20 mouse cellular contexts compared by ENCODE assay signal in genomic region chr11:25045339-25045738, GRCm38 (mm10).
DNase-seq lines count a peak whose midpoint lies in the region; ATAC-seq and TF ChIP-seq lines count a peak whose summit lies in the region.
"Had no signal": no experiment of that assay in that cellular context is flagged by ENCODE, and none has a peak within 500 bp of the region (broad histone marks: within the 10 kb centered on the region; RNA-seq: fewer than 3 reads in every experiment).

No protein-coding gene starts in this region.

- WGBS in midbrain, embryonic 13.5 days = 21% methylated on average over 3 of the region's 3 CpGs

- DNase-seq in embryo, embryonic 11 days = peak; percentile 31
- no peak for DNase-seq in embryo, embryonic 10 days (ENCODE audit: low spot score)
- DNase-seq in retina, postnatal 1 day = peak; percentile 18
- DNase-seq in retina, embryonic 14.5 days (ENCODE audit: low spot score) = no peak
- no peak for DNase-seq in layer of hippocampus, postnatal 10 days (ENCODE audit: low spot score in 2 of 2)
- DNase-seq in layer of hippocampus, adult 2 months (ENCODE audit: low spot score in 2 of 2) = no peak
- DNase-seq: adrenal gland, postnatal 14 days; cerebellum, adult 9-11 months; gastrocnemius, postnatal 14 days; heart, adult 11 months; kidney, adult 2 months; lung, adult 18-20 months; thymus, adult 18-20 months; thymus, postnatal 36 days had no signal

- ATAC-seq in midbrain, embryonic 13.5 days = peak; percentile 65
- ATAC-seq: liver, embryonic 12.5 days had no signal

- no peaks in the 10 kb centered on the region for H3K9me3 ChIP-seq in midbrain, embryonic 13.5 days
- H3K9me3 ChIP-seq: embryonic facial prominence, embryonic 15.5 days; heart, embryonic 13.5 days; limb, embryonic 13.5 days; liver, embryonic 12.5 days; neural tube, embryonic 15.5 days had no signal

- H3K4me3 ChIP-seq in midbrain, embryonic 13.5 days (replicated peaks) = no peak overlapping the region
- H3K4me3 ChIP-seq in layer of hippocampus, adult 2 months = no peak overlapping the region
- H3K4me3 ChIP-seq: embryonic facial prominence, embryonic 15.5 days; heart, embryonic 13.5 days; limb, embryonic 13.5 days; liver, embryonic 12.5 days; neural tube, embryonic 15.5 days had no signal

- peaks cover 4% of the 10 kb centered on the region; the same call in 1 of the 2 replicates for H3K4me1 ChIP-seq in midbrain, embryonic 13.5 days (replicated peaks)
- H3K4me1 ChIP-seq: embryonic facial prominence, embryonic 15.5 days; liver, embryonic 12.5 days; neural tube, embryonic 15.5 days had no signal

- H3K36me3 ChIP-seq in midbrain, embryonic 13.5 days = no peaks in the 10 kb centered on the region
- H3K36me3 ChIP-seq: embryonic facial prominence, embryonic 15.5 days; heart, embryonic 13.5 days; limb, embryonic 13.5 days; liver, embryonic 12.5 days; neural tube, embryonic 15.5 days had no signal

- no peak overlapping the region for H3K4me2 ChIP-seq in midbrain, embryonic 13.5 days (replicated peaks)
- H3K4me2 ChIP-seq: embryonic facial prominence, embryonic 15.5 days; heart, embryonic 13.5 days; limb, embryonic 13.5 days; liver, embryonic 12.5 days; neural tube, embryonic 15.5 days had no signal

- H3K9ac ChIP-seq in midbrain, embryonic 13.5 days (replicated peaks) = no peak overlapping the region
- H3K9ac ChIP-seq: embryonic facial prominence, embryonic 15.5 days; heart, embryonic 13.5 days; limb, embryonic 13.5 days; liver, embryonic 12.5 days; neural tube, embryonic 15.5 days had no signal

- no peak for TF ChIP-seq CTCF in layer of hippocampus, adult 2 months (conservative IDR thresholded peaks at IDR 0.05)

- no peaks in the 10 kb centered on the region for H3K27me3 ChIP-seq in midbrain, embryonic 13.5 days
- H3K27me3 ChIP-seq: embryonic facial prominence, embryonic 15.5 days; heart, embryonic 13.5 days; limb, embryonic 13.5 days; liver, embryonic 12.5 days; neural tube, embryonic 15.5 days had no signal

- H3K27ac ChIP-seq in midbrain, embryonic 13.5 days = no peak overlapping the region
- H3K27ac ChIP-seq in layer of hippocampus, adult 2 months = no peak overlapping the region
- H3K27ac ChIP-seq: embryonic facial prominence, embryonic 15.5 days; heart, embryonic 13.5 days; limb, embryonic 13.5 days; liver, embryonic 12.5 days; neural tube, embryonic 15.5 days had no signal

Comparison
In these comparisons a context has a peak if more than half of its experiments do, and no peak if none do; other contexts are left out.
1. DNase-seq: peak in embryo, embryonic 11 days (single experiment) and retina, postnatal 1 day (single experiment); none in embryo, embryonic 10 days (single experiment), retina, embryonic 14.5 days (single experiment), layer of hippocampus, postnatal 10 days (0 of 2) and layer of hippocampus, adult 2 months (0 of 2).